Mouse (Mus musculus) erythroblast, embryonic 14.5 days (primary cell): ENCODE measurements around the gene Klhl29. TPM values are rescaled to one million over a fixed set of nuclear protein-coding genes. Genes with fewer than 3 reads are reported as not detected.

Source experiments
- H3K27me3 ChIP-seq: 2 replicates; pipeline ENCODE4 v1.6.1; 2012; ENCODE audit warnings: inconsistent platforms; ENCODE audit not compliant: control insufficient read depth
- H3K36me3 ChIP-seq: 2 replicates; pipeline ENCODE4 v1.6.1; 2012; ENCODE audit warnings: mild to moderate bottlenecking, inconsistent platforms; ENCODE audit not compliant: control insufficient read depth
- H3K4me1 ChIP-seq: 2 replicates; pipeline ENCODE4 v1.6.1; 2012; ENCODE audit warnings: inconsistent platforms; ENCODE audit not compliant: control insufficient read depth
- H3K4me3 ChIP-seq: replicated peaks from 2 replicates; pipeline ENCODE3; 2012; ENCODE audit warnings: moderate library complexity, mild to moderate bottlenecking, inconsistent platforms
- H3K9me3 ChIP-seq: 2 replicates; pipeline ENCODE4 v1.6.1; 2012; ENCODE audit warnings: low read length, inconsistent platforms, mixed read lengths; ENCODE audit not compliant: control insufficient read depth
- GATA1 ChIP-seq: IDR thresholded peaks from 2 replicates; pipeline ENCODE4 v1.6.1; 2012; ENCODE audit warnings: low read length, inconsistent platforms, mixed read lengths
- TAL1 ChIP-seq: IDR thresholded peaks from 3 replicates; pipeline ENCODE4 v1.6.1; 2012; ENCODE audit warnings: low read length, inconsistent platforms, mixed read lengths
- polyA plus RNA-seq: library from polyadenylated mRNA; stranded (reverse); fragments of >175 nt; gene quantifications from 2 replicates; pipeline ENCODE4 v1.2.3, GENCODE M21; 2012

The Klhl29 gene
- not detected in 2 replicates for polyA plus RNA-seq

DNA sequence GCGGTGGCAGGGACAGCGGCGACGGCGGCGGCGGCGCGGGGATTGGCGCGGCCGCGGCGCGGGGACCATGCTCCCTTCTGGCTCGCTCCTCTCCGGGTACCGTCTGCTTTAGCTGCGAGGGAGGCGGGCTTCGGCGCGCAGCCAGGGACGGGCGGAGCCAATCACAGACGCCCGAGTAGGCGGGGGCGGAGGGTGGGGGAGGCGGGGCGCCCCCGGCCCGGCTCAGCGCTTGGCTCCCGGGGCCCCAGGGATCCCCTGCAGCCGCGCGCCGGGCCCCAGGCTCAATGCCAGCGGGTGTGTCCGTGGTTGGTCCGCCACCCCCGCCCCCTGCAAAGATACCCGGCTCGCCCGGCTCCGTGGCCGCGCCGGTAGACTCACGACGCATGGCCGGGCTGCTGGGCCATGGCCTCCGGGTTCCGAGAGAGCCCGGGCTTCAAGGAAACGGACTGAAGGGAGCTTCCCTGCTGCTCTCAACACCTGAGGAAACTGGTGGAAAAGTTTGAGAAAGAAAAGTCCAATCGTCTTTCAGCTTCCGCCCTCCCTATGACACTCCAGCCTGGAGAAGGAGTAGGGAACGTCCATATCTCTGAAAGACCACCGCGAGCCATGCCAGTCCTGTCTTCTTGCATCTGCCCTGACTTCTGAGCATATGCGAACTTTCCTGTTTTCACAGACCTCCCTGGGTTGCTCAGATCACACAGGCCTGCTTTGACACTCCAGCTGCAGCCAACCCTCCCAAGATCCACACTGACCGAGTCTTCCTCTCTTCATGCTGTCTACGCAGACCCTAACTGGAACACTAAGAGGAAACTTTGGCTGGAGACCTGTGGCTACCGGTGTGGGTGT lies at the start of gene Klhl29:
Gene Klhl29, minus strand, starts transcription at position 67 of the 846 bp plus-strand sequence.
- H3K36me3 ChIP-seq = no peaks in the 10 kb centered on the region
- no peaks in the 10 kb centered on the region for H3K4me1 ChIP-seq
- TF ChIP-seq GATA1 = no peak
- no peak for TF ChIP-seq TAL1
- peak within 1 kb of the TSS; percentile 34 for H3K4me3 ChIP-seq
- H3K27me3 ChIP-seq = peaks cover 61% of the 10 kb centered on the region
- H3K9me3 ChIP-seq = no peaks in the 10 kb centered on the region

- H3K36me3 ChIP-seq = no peaks in the 10 kb centered on the region
- no peak for TF ChIP-seq GATA1
- TF ChIP-seq TAL1 = no peak
- H3K27me3 ChIP-seq = no peaks in the 10 kb centered on the region
- no peak overlapping the region for H3K4me3 ChIP-seq
- H3K9me3 ChIP-seq = no peaks in the 10 kb centered on the region
- no peaks in the 10 kb centered on the region for H3K4me1 ChIP-seq
Observed at GRCm38 (mm10) chr12:5425276-5425675, 49.8 kb upstream of the Klhl29 start.

GRCm38 (mm10) chr12:5415806-5416205 lies 40.3 kb upstream of the Klhl29 start:
- Histone ChIP-seq H3K27me3 (no peaks in the 10 kb centered on the region), H3K9me3 (no peaks in the 10 kb centered on the region), H3K4me1 (no peaks in the 10 kb centered on the region), H3K4me3 (no peak overlapping the region), H3K36me3 (no peaks in the 10 kb centered on the region)
- TF ChIP-seq TAL1 = no peak
- TF ChIP-seq GATA1 = no peak

DNA sequence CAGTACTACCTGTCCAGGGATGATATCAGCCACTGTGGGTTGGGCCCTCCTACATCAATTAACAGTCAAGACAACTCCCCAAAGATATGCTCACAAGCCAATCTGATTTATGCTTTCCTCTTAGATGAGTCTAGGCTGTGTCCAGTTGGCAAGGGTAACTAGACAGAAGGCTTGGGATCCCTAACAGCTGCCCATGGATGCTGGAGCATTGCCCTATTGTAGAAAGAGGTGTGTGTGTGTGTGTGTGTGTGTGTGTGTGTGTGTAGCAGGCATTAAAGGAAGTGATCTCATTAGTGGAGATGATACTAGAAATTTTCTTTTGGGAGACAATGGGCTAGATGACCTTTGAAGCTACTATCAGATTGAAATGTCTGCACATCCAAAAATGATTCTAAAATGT lies 38.5 kb upstream of the Klhl29 start:
- Histone ChIP-seq H3K27me3 (no peaks in the 10 kb centered on the region), H3K9me3 (no peaks in the 10 kb centered on the region), H3K4me1 (no peaks in the 10 kb centered on the region), H3K4me3 (no peak overlapping the region), H3K36me3 (no peaks in the 10 kb centered on the region)
- no peak for TF ChIP-seq GATA1
- TF ChIP-seq TAL1 = no peak

GRCm38 (mm10) chr12:5411761-5412537 lies 36.5 kb upstream of the Klhl29 start:
- H3K4me3 ChIP-seq = no peak overlapping the region
- H3K9me3 ChIP-seq = no peaks in the 10 kb centered on the region

GRCm38 (mm10) chr12:5411346-5411745 lies 35.9 kb upstream of the Klhl29 start:
- H3K9me3 ChIP-seq = no peaks in the 10 kb centered on the region
- no peaks in the 10 kb centered on the region for H3K36me3 ChIP-seq
- no peak overlapping the region for H3K4me3 ChIP-seq
- no peaks in the 10 kb centered on the region for H3K4me1 ChIP-seq
- TF ChIP-seq GATA1 (no peak), TAL1 (no peak)
- no peaks in the 10 kb centered on the region for H3K27me3 ChIP-seq

More at GRCm38 (mm10) chr12:5411761-5412537, 36.5 kb upstream of the Klhl29 start:
- Histone ChIP-seq H3K36me3 (no peaks in the 10 kb centered on the region), H3K4me1 (no peaks in the 10 kb centered on the region), H3K27me3 (no peaks in the 10 kb centered on the region)
- TF ChIP-seq TAL1 (no peak), GATA1 (no peak)

- Histone ChIP-seq H3K9me3 (no peaks in the 10 kb centered on the region), H3K4me1 (no peaks in the 10 kb centered on the region), H3K27me3 (no peaks in the 10 kb centered on the region), H3K4me3 (no peak overlapping the region), H3K36me3 (no peaks in the 10 kb centered on the region)
- TF ChIP-seq TAL1 (no peak), GATA1 (no peak)
Observed at GRCm38 (mm10) chr12:5410391-5411115, 35.1 kb upstream of the Klhl29 start.

DNA sequence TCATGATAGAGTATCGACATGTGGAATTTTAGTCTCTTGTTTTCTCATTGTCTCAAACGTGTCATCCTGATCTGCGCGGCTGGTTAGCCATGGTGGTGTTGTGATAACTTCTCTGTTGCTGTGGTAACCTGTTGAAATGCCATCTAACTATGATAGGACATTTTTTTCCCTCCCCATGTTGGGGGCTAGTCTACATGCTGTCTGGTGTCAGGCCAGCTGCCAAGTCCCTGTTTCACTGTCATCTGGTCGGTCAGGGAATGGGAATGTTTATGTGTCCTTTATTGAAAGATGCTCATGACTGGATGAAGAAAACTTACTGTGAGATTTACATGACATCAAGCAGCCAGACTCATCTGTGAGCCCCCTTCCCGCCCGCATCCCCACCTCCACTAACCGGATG lies 31.7 kb upstream of the Klhl29 start:
- TF ChIP-seq TAL1 (no peak), GATA1 (no peak)

DNA sequence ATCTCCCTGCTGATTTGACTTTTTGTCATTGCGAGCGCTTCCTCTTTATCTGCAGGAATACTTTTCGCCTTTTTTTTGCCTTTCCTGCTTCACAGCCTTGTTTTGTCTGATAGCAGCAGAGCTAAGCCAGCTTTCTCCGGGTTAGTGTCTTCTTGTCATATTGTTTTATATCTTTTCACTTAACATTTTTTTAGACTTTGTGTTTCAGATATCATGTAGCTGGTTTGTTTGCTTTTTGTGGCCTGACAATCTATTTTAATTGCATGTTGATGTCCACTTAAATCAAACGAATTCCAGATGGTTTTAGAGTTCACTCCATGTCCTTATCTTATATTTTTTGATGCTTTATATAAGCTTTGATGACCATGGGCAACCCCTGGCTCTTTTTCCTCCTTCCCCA lies 21.9 kb upstream of the Klhl29 start:
- Histone ChIP-seq H3K27me3 (no peaks in the 10 kb centered on the region), H3K4me3 (no peak overlapping the region), H3K4me1 (no peaks in the 10 kb centered on the region), H3K9me3 (no peaks in the 10 kb centered on the region), H3K36me3 (no peaks in the 10 kb centered on the region)
- TF ChIP-seq TAL1 (no peak), GATA1 (no peak)

More for the DNA sequence above, 31.7 kb upstream of the Klhl29 start:
- H3K4me1 ChIP-seq = no peaks in the 10 kb centered on the region
- H3K27me3 ChIP-seq = no peaks in the 10 kb centered on the region
- no peak overlapping the region for H3K4me3 ChIP-seq
- no peaks in the 10 kb centered on the region for H3K9me3 ChIP-seq
- H3K36me3 ChIP-seq = no peaks in the 10 kb centered on the region
